Mouse (Mus musculus): ENCODE measurements around the gene Sun1. TPM values are rescaled to one million over a fixed set of nuclear protein-coding genes. Genes with fewer than 3 reads are reported as not detected.

Gene Sun1
- total and polyA plus RNA-seq, 3 experiments, result 71.3 to 79.0 TPM; not detected in 1

- peaks cover 0 to 14% of the 10 kb centered on the region in 2 experiments; a peak in 2 of 4 replicates for H3K36me3 ChIP-seq (ENCODE audit: control insufficient read depth in 1 of 2, insufficient read depth in 2 of 2, low read length in 2 of 2)
- no peak for DNase-seq (ENCODE audit: low read depth, low spot score)
- H3K4me3 ChIP-seq (ENCODE audit: control insufficient read depth in 1 of 2, insufficient read depth in 1 of 2, low read depth in 2 of 2, low read length in 2 of 2), result no peak overlapping the region
- no peak overlapping the region for H3K9ac ChIP-seq (ENCODE audit: control insufficient read depth, low read depth, low read length, poor library complexity, severe bottlenecking)
- no peaks in the 10 kb centered on the region for H3K79me2 ChIP-seq (ENCODE audit: control insufficient read depth, insufficient read depth, low read length, poor library complexity)
- H3K9me3 ChIP-seq (replicated peaks; ENCODE audit: insufficient read depth, low read length), result no peaks in the 10 kb centered on the region
- H3K27me3 ChIP-seq (ENCODE audit: control insufficient read depth in 1 of 2, insufficient read depth in 2 of 2, low read length in 2 of 2), result no peaks in the 10 kb centered on the region
- no peaks in the 10 kb centered on the region for H3K4me1 ChIP-seq (ENCODE audit: control insufficient read depth in 1 of 2, insufficient read depth in 2 of 2, low read length in 2 of 2)
- H3K27ac ChIP-seq (ENCODE audit: control insufficient read depth, low read depth, low read length), result no peak overlapping the region
- TF ChIP-seq POLR2A (IDR thresholded peaks at IDR 0.05; ENCODE audit: control insufficient read depth in 1 of 2, insufficient read depth in 1 of 2, low read depth in 1 of 2, low read length in 2 of 2, poor library complexity in 1 of 2), result no peak
- TF ChIP-seq POLR2AphosphoS2 (IDR thresholded peaks at IDR 0.05; ENCODE audit: low read length), result no peak
These were observed 67.2 kb downstream of the Sun1 start for GRCm38 (mm10) chr5:139267661-139268060.

GRCm38 (mm10) chr5:139270806-139271521, 70.5 kb downstream of the Sun1 start:
- no peak for DNase-seq (ENCODE audit: low read depth, low spot score)

GRCm38 (mm10) chr5:139271994-139272554, 71.6 kb downstream of the Sun1 start:
- no peak for DNase-seq (ENCODE audit: low read depth, low spot score)
- no peaks in the 10 kb centered on the region for H3K4me1 ChIP-seq (ENCODE audit: control insufficient read depth in 1 of 2, insufficient read depth in 2 of 2, low read length in 2 of 2)
- H3K36me3 ChIP-seq (ENCODE audit: control insufficient read depth in 1 of 2, insufficient read depth in 2 of 2, low read length in 2 of 2), result peaks cover 0 to 2% of the 10 kb centered on the region in 2 experiments; a peak in 1 of 4 replicates
- no peaks in the 10 kb centered on the region for H3K9me3 ChIP-seq (replicated peaks; ENCODE audit: insufficient read depth, low read length)
- no peak overlapping the region for H3K9ac ChIP-seq (ENCODE audit: control insufficient read depth, low read depth, low read length, poor library complexity, severe bottlenecking)
- no peaks in the 10 kb centered on the region for H3K79me2 ChIP-seq (ENCODE audit: control insufficient read depth, insufficient read depth, low read length, poor library complexity)
- H3K27me3 ChIP-seq (ENCODE audit: control insufficient read depth in 1 of 2, insufficient read depth in 2 of 2, low read length in 2 of 2), result no peaks in the 10 kb centered on the region
- H3K27ac ChIP-seq (ENCODE audit: control insufficient read depth, low read depth, low read length), result no peak overlapping the region
- H3K4me3 ChIP-seq (ENCODE audit: control insufficient read depth in 1 of 2, insufficient read depth in 1 of 2, low read depth in 2 of 2, low read length in 2 of 2), result no peak overlapping the region
- no peak for TF ChIP-seq MXI1 (IDR thresholded peaks at IDR 0.05; ENCODE audit: low read depth, low read length)
- TF ChIP-seq CHD2 (IDR thresholded peaks at IDR 0.05; ENCODE audit: low read length), result no peak
- no peak for TF ChIP-seq TCF12 (IDR thresholded peaks at IDR 0.05; ENCODE audit: low read depth, low read length)
- no peak for TF ChIP-seq POLR2A (IDR thresholded peaks at IDR 0.05; ENCODE audit: control insufficient read depth in 1 of 2, insufficient read depth in 1 of 2, low read depth in 1 of 2, low read length in 2 of 2, poor library complexity in 1 of 2)
- no peak for TF ChIP-seq E2F4 (IDR thresholded peaks at IDR 0.05; ENCODE audit: borderline replicate concordance, low read depth, low read length)

More at GRCm38 (mm10) chr5:139270806-139271521, 70.5 kb downstream of the Sun1 start:
- no peaks in the 10 kb centered on the region for H3K79me2 ChIP-seq (ENCODE audit: control insufficient read depth, insufficient read depth, low read length, poor library complexity)
- no peaks in the 10 kb centered on the region for H3K9me3 ChIP-seq (replicated peaks; ENCODE audit: insufficient read depth, low read length)
- no peaks in the 10 kb centered on the region for H3K4me1 ChIP-seq (ENCODE audit: control insufficient read depth in 1 of 2, insufficient read depth in 2 of 2, low read length in 2 of 2)
- H3K36me3 ChIP-seq (ENCODE audit: control insufficient read depth in 1 of 2, insufficient read depth in 2 of 2, low read length in 2 of 2), result peaks cover 0 to 4% of the 10 kb centered on the region in 2 experiments; a peak in 1 of 4 replicates
- TF ChIP-seq POLR2AphosphoS2 (IDR thresholded peaks at IDR 0.05; ENCODE audit: low read length), result peak; percentile 31; the same call in 1 of the 2 replicates
- TF ChIP-seq USF1 (IDR thresholded peaks at IDR 0.05; ENCODE audit: low read depth, low read length), result no peak
- no peak overlapping the region for H3K27ac ChIP-seq (ENCODE audit: control insufficient read depth, low read depth, low read length)
- no peak overlapping the region for H3K9ac ChIP-seq (ENCODE audit: control insufficient read depth, low read depth, low read length, poor library complexity, severe bottlenecking)
- H3K4me3 ChIP-seq (ENCODE audit: control insufficient read depth in 1 of 2, insufficient read depth in 1 of 2, low read depth in 2 of 2, low read length in 2 of 2), result no peak overlapping the region
- H3K27me3 ChIP-seq (ENCODE audit: control insufficient read depth in 1 of 2, insufficient read depth in 2 of 2, low read length in 2 of 2), result no peaks in the 10 kb centered on the region

Measured in MEL (cell line).